In the genomic region with DNA sequence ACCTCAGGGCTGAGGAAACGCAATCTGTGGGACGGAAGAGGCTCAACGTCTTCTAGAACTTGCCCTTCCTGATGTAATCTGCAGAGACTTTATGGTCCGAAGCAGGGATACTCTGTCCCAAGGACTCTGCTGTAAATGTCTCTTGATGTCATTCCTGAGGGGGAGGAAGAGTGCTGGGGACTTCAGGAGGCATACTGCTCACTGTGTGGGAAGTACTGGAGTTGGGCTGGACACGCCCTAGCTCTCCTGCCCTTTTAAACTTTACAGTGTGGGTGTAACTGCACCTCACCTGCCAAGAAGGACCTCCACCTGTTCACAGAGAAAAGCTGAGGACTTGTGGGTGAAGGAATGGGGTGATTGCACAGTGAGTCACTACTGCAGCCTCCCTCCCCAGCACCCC, we compare ENCODE assay signal across 27 mouse cellular contexts. TPM values are rescaled to one million over a fixed set of nuclear protein-coding genes. Genes with fewer than 3 reads are reported as not detected.
DNase-seq lines count a peak whose midpoint lies in the region; ATAC-seq and TF ChIP-seq lines count a peak whose summit lies in the region.
"Had no signal": no experiment of that assay in that cellular context is flagged by ENCODE, and none has a peak within 500 bp of the region (broad histone marks: within the 10 kb centered on the region; RNA-seq: fewer than 3 reads in every experiment).

No protein-coding gene starts in this region.

- peak; percentile 67; the same call in 1 of the 2 replicates for ATAC-seq in kidney, embryonic 15.5 days (replicated peaks; ENCODE audit: low FRiP score)
- ATAC-seq: forebrain, embryonic 14.5 days; midbrain, embryonic 16.5 days had no signal

- H3K4me1 ChIP-seq in kidney, embryonic 15.5 days = no peaks in the 10 kb centered on the region
- 0 out of 2 replicates have a peak, but pooled peaks cover 2% of the 10 kb centered on the region for H3K4me1 ChIP-seq in lung, adult 2 months (ENCODE audit: control insufficient read depth, insufficient read depth, low read length)
- peaks cover 11% of the 10 kb centered on the region; the same call in 1 of the 2 replicates for H3K4me1 ChIP-seq in small intestine, adult 2 months (ENCODE audit: control insufficient read depth, insufficient read depth, insufficient read length, low read length)
- H3K4me1 ChIP-seq: heart, embryonic 12.5 days; limb, embryonic 13.5 days had no signal

- H3K36me3 ChIP-seq in kidney, embryonic 15.5 days = peaks cover 93% of the 10 kb centered on the region
- peaks cover 41% of the 10 kb centered on the region for H3K36me3 ChIP-seq in small intestine, adult 2 months (ENCODE audit: control insufficient read depth, insufficient read depth, low read length)

- no peak for TF ChIP-seq POLR2A in lung, adult 2 months (IDR thresholded peaks at IDR 0.05; ENCODE audit: borderline replicate concordance, extremely low read depth, low read depth, low read length)
- no peak for TF ChIP-seq POLR2A in small intestine, adult 2 months (IDR thresholded peaks at IDR 0.05; ENCODE audit: low read depth, low read length)

- WGBS in kidney, embryonic 15.5 days = 62% methylated on average over 5 of the region's 5 CpGs
- WGBS in lung, adult 2 months = 83% methylated on average over 5 of the region's 5 CpGs
- WGBS in small intestine, adult 2 months = 32% methylated on average over 5 of the region's 5 CpGs

- DNase-seq in kidney, adult 18-20 months = no peak
- peak; percentile 61 for DNase-seq in lung, postnatal 36 days
- DNase-seq in lung, adult 2 months = no peak
- DNase-seq in retina, postnatal 1 day = no peak
- DNase-seq in right cerebral cortex, postnatal 25 days = no peak
- DNase-seq: adrenal gland, adult 8-10 months; cerebellum, adult 9-10 months; cerebellum, postnatal 36 days; gastrocnemius, adult 2 months; gastrocnemius, postnatal 36 days; heart, adult 18-20 months; heart, postnatal 4 days; kidney, postnatal 14 days; right cerebral cortex, adult 18-20 months; right cerebral cortex, postnatal 4 days; thymus, adult 18-20 months; thymus, postnatal 25 days had no signal

- H3K4me2 ChIP-seq in kidney, embryonic 15.5 days = no peak overlapping the region
- H3K4me2 ChIP-seq: heart, embryonic 12.5 days; hindbrain, embryonic 14.5 days; limb, embryonic 13.5 days; liver, embryonic 11.5 days; midbrain, embryonic 11.5 days had no signal

- no peak for TF ChIP-seq CTCF in lung, adult 2 months (IDR thresholded peaks at IDR 0.05; ENCODE audit: insufficient read depth, low read length)
- no peak for TF ChIP-seq CTCF in small intestine, adult 2 months (IDR thresholded peaks at IDR 0.05; ENCODE audit: extremely low read depth, insufficient read length, insufficient replicate concordance, low read depth, low read length)

- no peaks in the 10 kb centered on the region for H3K27me3 ChIP-seq in kidney, embryonic 15.5 days
- no peaks in the 10 kb centered on the region for H3K27me3 ChIP-seq in small intestine, adult 2 months (ENCODE audit: control insufficient read depth, insufficient read depth, low read length)
- H3K27me3 ChIP-seq: heart, embryonic 12.5 days; limb, embryonic 13.5 days had no signal

- no peaks in the 10 kb centered on the region for H3K9me3 ChIP-seq in kidney, embryonic 15.5 days (replicated peaks)
- H3K9me3 ChIP-seq: G1E; heart, embryonic 12.5 days; limb, embryonic 13.5 days had no signal

- no peak overlapping the region for H3K4me3 ChIP-seq in kidney, embryonic 15.5 days (replicated peaks)
- no peak overlapping the region for H3K4me3 ChIP-seq in lung, adult 2 months (replicated peaks; ENCODE audit: extremely low read depth, low read depth, low read length)
- no peak overlapping the region for H3K4me3 ChIP-seq in small intestine, adult 2 months (ENCODE audit: low read depth, low read length)
- H3K4me3 ChIP-seq: gastrocnemius, adult 2 months; heart, embryonic 12.5 days; limb, embryonic 13.5 days had no signal

- H3K9ac ChIP-seq in kidney, embryonic 15.5 days = no peak overlapping the region
- H3K9ac ChIP-seq: heart, embryonic 12.5 days; hindbrain, embryonic 14.5 days; limb, embryonic 13.5 days had no signal

- no peak overlapping the region for H3K27ac ChIP-seq in kidney, embryonic 15.5 days
- peak overlapping the region; percentile 82 for H3K27ac ChIP-seq in small intestine, adult 2 months (ENCODE audit: insufficient read depth, low read depth, low read length)
- H3K27ac ChIP-seq: gastrocnemius, adult 2 months; hindbrain, embryonic 14.5 days; limb, embryonic 13.5 days had no signal

RNA-seq across cellular contexts. Expression of gene Wdr25, which starts 12.8 kb away (rescaled TPM):
- polyA plus RNA-seq in kidney, embryonic 15.5 days (2015; fragmentation: Nextera tagmentation; extraction: Ambion mirVana) = 9.4 and 11.7 TPM in 2 replicates
- polyA plus RNA-seq in lung, adult 2 months (2012; rRNA removed) = 15.7 and 18.3 TPM in 2 replicates
- polyA plus RNA-seq in small intestine, adult 2 months (2012; rRNA removed) = 2.3 and 8.8 TPM in 2 replicates

RNA-seq across cellular contexts. Expression of gene Wars, which starts 13.4 kb away (rescaled TPM):
- 91.4 and 96.7 TPM in 2 replicates for polyA plus RNA-seq in kidney, embryonic 15.5 days (2015; fragmentation: Nextera tagmentation; extraction: Ambion mirVana)
- polyA plus RNA-seq in lung, adult 2 months (2012; rRNA removed) = 119 and 127 TPM in 2 replicates
- 49.6 and 65.7 TPM in 2 replicates for polyA plus RNA-seq in small intestine, adult 2 months (2012; rRNA removed)

RNA-seq across cellular contexts. Expression of gene Slc25a47, which starts 44.8 kb away (rescaled TPM):
- 8.8 and 9.3 TPM in 2 replicates for polyA plus RNA-seq in kidney, embryonic 15.5 days (2015; fragmentation: Nextera tagmentation; extraction: Ambion mirVana)
- 13.7 and 14.7 TPM in 2 replicates for polyA plus RNA-seq in lung, adult 2 months (2012; rRNA removed)
- 6.4 and 7.9 TPM in 2 replicates for polyA plus RNA-seq in small intestine, adult 2 months (2012; rRNA removed)

RNA-seq across cellular contexts. Expression of gene Slc25a29, which starts 44.9 kb away (rescaled TPM):
- polyA plus RNA-seq in kidney, embryonic 15.5 days (2015; fragmentation: Nextera tagmentation; extraction: Ambion mirVana) = 9.0 and 9.7 TPM in 2 replicates
- polyA plus RNA-seq in lung, adult 2 months (2012; rRNA removed) = 15.1 and 19.0 TPM in 2 replicates
- 4.0 and 4.9 TPM in 2 replicates for polyA plus RNA-seq in small intestine, adult 2 months (2012; rRNA removed)
